Mouse (Mus musculus) lung, embryonic 14.5 days (tissue): ENCODE measurements around the gene Copz1. TPM values are rescaled to one million over a fixed set of nuclear protein-coding genes. Genes with fewer than 3 reads are reported as not detected.

ENCODE experiments used
- ATAC-seq: fragments of 200-750 bp; cut with Nextera tagmentation; 2 replicates; pipeline ENCODE4 v1.8.0; 2017; ENCODE audit warnings: mild to moderate bottlenecking, moderate TSS enrichment, moderate library complexity; ENCODE audit not compliant: insufficient read depth
- DNase-seq: peaks from one replicate; pipeline ENCODE4 v3.0.0-alpha.2; 2015
- H3K27ac ChIP-seq: fragments of 300-500 bp; sonication (generic); 2 replicates; pipeline ENCODE4 v1.5.1; 2014; ENCODE audit warnings: low read depth, mild to moderate bottlenecking, moderate library complexity
- H3K27me3 ChIP-seq: fragments of 300-500 bp; sonication (generic); 2 replicates; pipeline ENCODE4 v1.6.1; 2014; ENCODE audit warnings: low read length, control low read depth; ENCODE audit not compliant: insufficient read depth
- H3K36me3 ChIP-seq: fragments of 300-500 bp; sonication (generic); 2 replicates; pipeline ENCODE4 v1.6.1; 2014; ENCODE audit warnings: control low read depth; ENCODE audit not compliant: insufficient read depth
- H3K4me1 ChIP-seq: fragments of 300-500 bp; sonication (generic); 2 replicates; pipeline ENCODE4 v1.6.1; 2014; ENCODE audit warnings: antibody characterized with exemption, control low read depth; ENCODE audit not compliant: insufficient read depth
- H3K4me2 ChIP-seq: fragments of 300-500 bp; sonication (generic); 2 replicates; pipeline ENCODE4 v1.6.1; 2014; ENCODE audit warnings: mild to moderate bottlenecking
- H3K4me3 ChIP-seq: fragments of 300-500 bp; sonication (generic); 2 replicates; pipeline ENCODE4 v1.5.1; 2014; ENCODE audit warnings: low read depth, low read length
- H3K9ac ChIP-seq: fragments of 300-500 bp; sonication (generic); 2 replicates; pipeline ENCODE4 v1.6.1; 2014
- H3K9me3 ChIP-seq: fragments of 300-500 bp; sonication (generic); 2 replicates; pipeline ENCODE4 v1.6.1; 2016; ENCODE audit warnings: low read depth, low read length, control low read depth
- CTCF ChIP-seq: IDR thresholded peaks from 2 replicates; pipeline ENCODE4 v1.5.1; 2016; ENCODE audit warnings: antibody characterized with exemption, low read depth
- WGBS: fragments of 180-500 bp; shearing (Covaris S2); extraction: QIAGEN DNeasy Blood & Tissue Kit; methylation state at CpG from one replicate; pipeline ENCODE4 v1.1.7; 2014; 5-methylcytosine and 5-hydroxymethylcytosine counted together
- polyA plus RNA-seq: library from polyadenylated mRNA; unstranded; fragments of >200 nt; fragmentation: Nextera tagmentation; extraction: Ambion mirVana; gene quantifications from 2 replicates; pipeline ENCODE4 v1.2.1, GENCODE M21; 2014

Gene Copz1
- polyA plus RNA-seq, 1 experiment from 2014 or later: 306 TPM

GRCm38 (mm10) chr15:103304616-103304969, 32.1 kb downstream of the Copz1 start:
- Histone ChIP-seq H3K36me3 (no peaks in the 10 kb centered on the region), H3K9me3 (no peaks in the 10 kb centered on the region), H3K27ac (peak overlapping the region; percentile 97), H3K4me3 (peak overlapping the region; percentile 46), H3K9ac (peak overlapping the region; percentile 56), H3K27me3 (no peaks in the 10 kb centered on the region), H3K4me1 (peaks cover 51% of the 10 kb centered on the region), H3K4me2 (peak overlapping the region; percentile 64)
- DNase-seq (no peak), ATAC-seq (peak; percentile 27)
- WGBS: under 1% methylated on average over 9 of the region's 9 CpGs
- no peak for TF ChIP-seq CTCF

- Histone ChIP-seq H3K9me3 (no peaks in the 10 kb centered on the region), H3K27me3 (no peaks in the 10 kb centered on the region), H3K4me1 (peaks cover 46% of the 10 kb centered on the region), H3K9ac (peak overlapping the region; percentile 70), H3K4me3 (peak overlapping the region; percentile 46), H3K27ac (peak overlapping the region; percentile 97), H3K4me2 (peak overlapping the region; percentile 64), H3K36me3 (no peaks in the 10 kb centered on the region)
- no peak for TF ChIP-seq CTCF
- peak; percentile 96 for ATAC-seq
- DNase-seq: peak; percentile 99
- under 1% methylated on average over 71 of the region's 71 CpGs for WGBS
Observed at GRCm38 (mm10) chr15:103305070-103305678, 32.7 kb downstream of the Copz1 start.

- H3K9me3 ChIP-seq: no peaks in the 10 kb centered on the region
Observed at GRCm38 (mm10) chr15:103305792-103306645, 33.5 kb downstream of the Copz1 start.

GRCm38 (mm10) chr15:103307125-103307524, 34.6 kb downstream of the Copz1 start:
- no peaks in the 10 kb centered on the region for H3K9me3 ChIP-seq
- no peak overlapping the region for H3K27ac ChIP-seq
- peak; percentile 99 for TF ChIP-seq CTCF
- peak overlapping the region; percentile 32; the same call in 1 of the 2 replicates for H3K4me2 ChIP-seq
- DNase-seq: peak; percentile 98
- no peaks in the 10 kb centered on the region for H3K36me3 ChIP-seq
- H3K27me3 ChIP-seq: no peaks in the 10 kb centered on the region
- 3% methylated on average over 7 of the region's 7 CpGs for WGBS
- no peak for ATAC-seq
- H3K9ac ChIP-seq: no peak overlapping the region
- peaks cover 33% of the 10 kb centered on the region for H3K4me1 ChIP-seq
- no peak overlapping the region for H3K4me3 ChIP-seq

More at GRCm38 (mm10) chr15:103305792-103306645, 33.5 kb downstream of the Copz1 start:
- no peaks in the 10 kb centered on the region for H3K36me3 ChIP-seq
- peak overlapping the region; percentile 70 for H3K9ac ChIP-seq
- peak overlapping the region; percentile 64 for H3K4me2 ChIP-seq
- peak overlapping the region; percentile 46 for H3K4me3 ChIP-seq
- peak overlapping the region; percentile 97 for H3K27ac ChIP-seq
- no peak for TF ChIP-seq CTCF
- DNase-seq: peak; percentile 39
- 27% methylated on average over 8 of the region's 8 CpGs for whole genome bisulfite sequencing
- ATAC-seq: no peak
- no peaks in the 10 kb centered on the region for H3K27me3 ChIP-seq
- peaks cover 39% of the 10 kb centered on the region for H3K4me1 ChIP-seq

DNA sequence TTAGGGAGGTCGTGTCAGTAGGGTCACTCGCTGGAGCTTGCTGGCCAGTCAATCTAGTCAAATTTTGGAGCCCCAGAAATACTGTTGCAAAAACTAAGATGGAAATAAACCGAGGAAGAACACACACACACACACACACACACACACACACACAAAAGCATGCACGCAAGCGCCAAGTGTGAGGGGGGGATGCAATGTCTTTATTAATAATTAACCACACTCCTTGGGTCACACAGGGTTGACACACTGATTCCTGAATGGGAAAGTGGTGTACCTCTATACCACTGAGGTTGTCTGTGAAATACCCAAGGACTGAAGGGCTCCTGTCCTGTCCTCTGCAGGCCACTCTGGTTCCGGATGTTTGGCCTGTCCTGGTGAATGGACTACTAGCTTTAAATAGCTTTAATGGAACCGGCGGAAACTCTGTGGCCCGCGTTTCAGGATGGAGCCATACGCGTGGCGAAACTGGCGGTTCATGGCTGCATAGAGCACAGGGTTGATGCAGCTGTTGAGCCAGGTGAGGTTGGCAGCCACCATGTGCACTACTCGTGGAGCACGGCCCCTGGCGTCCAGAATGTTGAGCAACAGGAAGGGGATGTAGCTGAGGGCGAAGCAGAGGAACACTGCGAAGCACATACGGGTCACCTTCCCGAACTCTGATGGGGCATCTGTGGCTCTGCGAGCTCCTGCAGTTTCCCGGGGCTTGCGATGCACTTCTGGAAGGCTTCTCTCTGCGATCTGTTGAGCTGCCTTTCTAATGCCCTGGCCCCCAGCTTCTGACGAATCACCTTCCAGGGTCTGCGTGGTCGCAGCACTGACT, 35.8 kb downstream of the Copz1 start:
- no peaks in the 10 kb centered on the region for H3K9me3 ChIP-seq
- DNase-seq (peak; percentile 55), ATAC-seq (no peak)
- TF ChIP-seq CTCF: peak; percentile 59
- H3K27ac ChIP-seq: no peak overlapping the region
- H3K4me2 ChIP-seq: peak overlapping the region; percentile 47
- H3K4me1 ChIP-seq: peaks cover 27% of the 10 kb centered on the region
- H3K4me3 ChIP-seq: peak overlapping the region; percentile 4; the same call in 1 of the 2 replicates
- 35% methylated on average over 28 of the region's 28 CpGs for WGBS
- H3K36me3 ChIP-seq: no peaks in the 10 kb centered on the region
- H3K9ac ChIP-seq: peak overlapping the region; percentile 41
- H3K27me3 ChIP-seq: no peaks in the 10 kb centered on the region

- H3K9ac ChIP-seq: peak overlapping the region; percentile 41
- H3K4me3 ChIP-seq: peak overlapping the region; percentile 4; the same call in 1 of the 2 replicates
- H3K36me3 ChIP-seq: no peaks in the 10 kb centered on the region
- DNase-seq: no peak
- 60% methylated on average over 26 of the region's 26 CpGs for WGBS
- H3K4me1 ChIP-seq: peaks cover 21% of the 10 kb centered on the region
- H3K27me3 ChIP-seq: no peaks in the 10 kb centered on the region
- H3K4me2 ChIP-seq: peak overlapping the region; percentile 47
- H3K9me3 ChIP-seq: no peaks in the 10 kb centered on the region
- TF ChIP-seq CTCF: no peak
- no peak for ATAC-seq
- no peak overlapping the region for H3K27ac ChIP-seq
Observed at GRCm38 (mm10) chr15:103308876-103309580, 36.5 kb downstream of the Copz1 start.
